Mouse (Mus musculus) embryonic facial prominence, embryonic 12.5 days (tissue): ENCODE measurements at regions not wholly inside any gene's neighbourhood (a gene's known extent, or its start where the extent isn't known, plus 50 kb on each side); places are given as distances from the start of the nearest gene placed in this dataset.

Experiments used
- ATAC-seq: fragments of 200-750 bp; cut with Nextera tagmentation; 2 replicates; pipeline ENCODE4 v1.8.0; 2017; ENCODE audit not compliant: insufficient number of reproducible peaks, insufficient read depth, low FRiP score, low TSS enrichment
- H3K27ac ChIP-seq: fragments of 300-500 bp; sonication (generic); 2 replicates; pipeline ENCODE4 v1.5.1; 2016; ENCODE audit warnings: mild to moderate bottlenecking
- H3K27me3 ChIP-seq: fragments of 300-500 bp; sonication (generic); 2 replicates; pipeline ENCODE4 v1.6.1; 2016; ENCODE audit warnings: mild to moderate bottlenecking, moderate library complexity
- H3K36me3 ChIP-seq: fragments of 300-500 bp; sonication (generic); 2 replicates; pipeline ENCODE4 v1.6.1; 2016; ENCODE audit warnings: mild to moderate bottlenecking
- H3K4me1 ChIP-seq: fragments of 300-500 bp; sonication (generic); 2 replicates; pipeline ENCODE4 v1.6.1; 2016
- H3K4me2 ChIP-seq: fragments of 300-500 bp; sonication (generic); replicated peaks from 2 replicates; pipeline ENCODE4 v1.6.1; 2016; ENCODE audit warnings: mild to moderate bottlenecking, moderate library complexity
- H3K4me3 ChIP-seq: fragments of 300-500 bp; sonication (generic); 2 replicates; pipeline ENCODE4 v1.5.1; 2016; ENCODE audit warnings: mild to moderate bottlenecking
- H3K9ac ChIP-seq: fragments of 300-500 bp; sonication (generic); 2 replicates; pipeline ENCODE4 v1.6.1; 2016; ENCODE audit warnings: mild to moderate bottlenecking, moderate library complexity
- H3K9me3 ChIP-seq: fragments of 300-500 bp; sonication (generic); 2 replicates; pipeline ENCODE4 v1.6.1; 2016; ENCODE audit warnings: mild to moderate bottlenecking, moderate library complexity
- WGBS: fragments of 180-500 bp; shearing (Covaris S2); methylation state at CpG from one replicate; pipeline ENCODE4 v1.1.7; 2016; 5-methylcytosine and 5-hydroxymethylcytosine counted together

DNA sequence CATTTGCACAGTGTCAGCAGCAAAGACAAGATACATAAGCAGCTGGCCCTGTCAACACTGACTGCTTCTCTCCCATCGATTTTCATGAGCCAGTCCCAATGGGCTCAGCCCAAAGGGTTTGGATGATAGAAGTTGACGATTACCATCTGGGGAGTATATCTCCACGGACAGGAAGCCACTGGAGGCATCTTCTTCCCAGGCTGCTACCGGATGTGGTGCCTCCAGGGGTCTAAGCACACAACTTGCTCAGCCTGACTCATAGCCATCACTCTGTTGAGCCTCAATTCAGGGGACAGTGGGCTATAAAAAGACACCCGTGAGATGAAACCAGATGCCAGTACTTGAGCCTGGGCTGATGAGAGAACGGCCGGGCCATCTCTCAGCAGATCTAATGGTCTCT, 71.1 kb upstream of the Hif1a start:
- Histone ChIP-seq H3K9me3 (no peaks in the 10 kb centered on the region), H3K36me3 (no peaks in the 10 kb centered on the region), H3K27me3 (no peaks in the 10 kb centered on the region), H3K4me3 (no peak overlapping the region), H3K9ac (no peak overlapping the region), H3K27ac (no peak overlapping the region), H3K4me1 (no peaks in the 10 kb centered on the region), H3K4me2 (no peak overlapping the region)
- ATAC-seq, result no peak
- 49% methylated on average over 7 of the region's 7 CpGs for WGBS

- Histone ChIP-seq H3K4me2 (no peak overlapping the region), H3K9ac (no peak overlapping the region), H3K9me3 (no peaks in the 10 kb centered on the region), H3K4me3 (no peak overlapping the region), H3K27ac (no peak overlapping the region), H3K36me3 (no peaks in the 10 kb centered on the region), H3K4me1 (no peaks in the 10 kb centered on the region), H3K27me3 (no peaks in the 10 kb centered on the region)
- 84% methylated on average over 10 of the region's 10 CpGs for WGBS
- 0 out of 2 replicates have a peak, but pooled peaks have one; percentile 38 for ATAC-seq
Observed at GRCm38 (mm10) chr12:73830551-73831203, 70.5 kb upstream of the Hif1a start.

DNA sequence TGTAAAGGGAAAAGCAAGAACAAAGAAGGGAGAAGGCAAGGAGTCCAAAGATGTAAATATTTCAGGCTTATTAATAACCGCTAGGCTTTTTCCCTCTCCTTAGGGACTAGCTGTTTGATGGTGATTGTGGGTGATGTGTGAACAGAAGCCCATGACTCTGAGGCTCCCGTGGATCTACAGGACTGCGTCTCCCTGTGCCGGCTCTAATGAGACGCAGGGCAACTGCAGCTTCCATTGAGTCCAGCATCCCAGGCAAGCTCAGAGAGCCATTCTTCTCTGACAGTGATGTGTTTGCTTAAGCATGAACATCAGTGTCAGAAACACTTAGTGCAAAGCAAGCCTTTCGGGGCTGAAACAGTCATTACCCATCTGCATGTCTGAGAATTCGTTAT, 70.0 kb upstream of the Hif1a start:
- H3K4me2 ChIP-seq, result no peak overlapping the region
- no peak overlapping the region for H3K27ac ChIP-seq

DNA sequence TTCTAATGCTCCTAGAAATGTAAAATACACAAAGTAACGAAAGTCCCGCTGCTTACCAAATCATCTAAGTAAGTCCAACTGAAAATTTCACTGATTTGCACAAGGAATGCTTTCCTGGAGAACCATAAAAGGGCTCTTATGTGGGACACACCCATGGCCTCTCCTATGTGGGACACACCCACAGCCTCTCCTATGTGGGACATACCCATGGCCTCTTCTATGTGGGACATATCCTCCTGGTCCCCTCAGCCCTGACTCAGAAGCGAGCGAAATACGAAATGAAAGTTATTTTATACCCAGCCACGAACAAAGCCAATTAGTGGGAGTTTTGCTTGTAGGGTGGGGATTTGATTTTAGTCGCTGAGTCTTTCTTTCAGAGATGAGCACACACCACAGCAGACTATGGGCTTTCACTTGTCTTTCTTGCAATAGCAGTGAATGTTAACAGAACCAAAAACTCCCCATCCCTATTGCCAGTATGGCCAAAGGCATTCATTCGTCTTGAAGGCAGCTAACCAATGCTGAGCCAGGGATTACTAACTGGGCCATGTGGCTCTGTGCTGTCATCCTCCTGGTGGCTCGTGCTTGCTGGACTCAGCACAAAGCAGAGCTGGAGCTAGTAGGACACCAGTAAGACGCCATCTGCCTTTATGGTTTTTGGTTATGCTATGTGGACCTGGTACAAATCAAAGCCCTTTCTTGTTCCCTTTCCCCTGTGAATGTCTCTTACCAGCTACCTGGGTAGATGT, 69.4 kb upstream of the Hif1a start:
- H3K36me3 ChIP-seq, result no peaks in the 10 kb centered on the region
- no peak overlapping the region for H3K4me2 ChIP-seq
- no peaks in the 10 kb centered on the region for H3K9me3 ChIP-seq
- ATAC-seq, result no peak
- H3K4me3 ChIP-seq, result no peak overlapping the region
- H3K27ac ChIP-seq, result no peak overlapping the region
- no peaks in the 10 kb centered on the region for H3K4me1 ChIP-seq
- no peak overlapping the region for H3K9ac ChIP-seq
- no peaks in the 10 kb centered on the region for H3K27me3 ChIP-seq
- 80% methylated on average over 10 of the region's 10 CpGs for whole genome bisulfite sequencing

More for the DNA sequence above, 70.0 kb upstream of the Hif1a start:
- peak; percentile 74; the same call in 1 of the 2 replicates for ATAC-seq
- H3K4me1 ChIP-seq, result no peaks in the 10 kb centered on the region
- no peaks in the 10 kb centered on the region for H3K9me3 ChIP-seq
- WGBS, result 60% methylated on average over 7 of the region's 7 CpGs
- no peaks in the 10 kb centered on the region for H3K36me3 ChIP-seq
- H3K27me3 ChIP-seq, result no peaks in the 10 kb centered on the region
- H3K9ac ChIP-seq, result no peak overlapping the region
- H3K4me3 ChIP-seq, result no peak overlapping the region

- Histone ChIP-seq H3K36me3 (no peaks in the 10 kb centered on the region), H3K9ac (no peak overlapping the region), H3K4me3 (no peak overlapping the region), H3K4me1 (no peaks in the 10 kb centered on the region), H3K27ac (no peak overlapping the region), H3K4me2 (no peak overlapping the region), H3K27me3 (no peaks in the 10 kb centered on the region), H3K9me3 (no peaks in the 10 kb centered on the region)
- whole genome bisulfite sequencing, result 84% methylated on average over 3 of the region's 3 CpGs
- no peak for ATAC-seq
Observed at GRCm38 (mm10) chr12:73832789-73833188, 68.4 kb upstream of the Hif1a start.

GRCm38 (mm10) chr12:73836132-73836531, 65.0 kb upstream of the Hif1a start:
- no peak overlapping the region for H3K4me3 ChIP-seq
- no peaks in the 10 kb centered on the region for H3K4me1 ChIP-seq
- no peak for ATAC-seq
- no peak overlapping the region for H3K4me2 ChIP-seq
- no peak overlapping the region for H3K27ac ChIP-seq
- no peaks in the 10 kb centered on the region for H3K9me3 ChIP-seq
- H3K27me3 ChIP-seq, result no peaks in the 10 kb centered on the region
- no peak overlapping the region for H3K9ac ChIP-seq
- no peaks in the 10 kb centered on the region for H3K36me3 ChIP-seq

GRCm38 (mm10) chr12:73837036-73837435, 64.1 kb upstream of the Hif1a start:
- no peaks in the 10 kb centered on the region for H3K4me1 ChIP-seq
- no peaks in the 10 kb centered on the region for H3K9me3 ChIP-seq
- no peak for ATAC-seq
- H3K4me3 ChIP-seq, result no peak overlapping the region
- no peaks in the 10 kb centered on the region for H3K36me3 ChIP-seq
- no peak overlapping the region for H3K27ac ChIP-seq
- no peak overlapping the region for H3K9ac ChIP-seq
- H3K4me2 ChIP-seq, result no peak overlapping the region
- no peaks in the 10 kb centered on the region for H3K27me3 ChIP-seq
- 77% methylated on average over 1 of the region's 1 CpGs for WGBS

- H3K4me3 ChIP-seq, result no peak overlapping the region
Observed at GRCm38 (mm10) chr12:73837921-73838320, 63.3 kb upstream of the Hif1a start.

DNA sequence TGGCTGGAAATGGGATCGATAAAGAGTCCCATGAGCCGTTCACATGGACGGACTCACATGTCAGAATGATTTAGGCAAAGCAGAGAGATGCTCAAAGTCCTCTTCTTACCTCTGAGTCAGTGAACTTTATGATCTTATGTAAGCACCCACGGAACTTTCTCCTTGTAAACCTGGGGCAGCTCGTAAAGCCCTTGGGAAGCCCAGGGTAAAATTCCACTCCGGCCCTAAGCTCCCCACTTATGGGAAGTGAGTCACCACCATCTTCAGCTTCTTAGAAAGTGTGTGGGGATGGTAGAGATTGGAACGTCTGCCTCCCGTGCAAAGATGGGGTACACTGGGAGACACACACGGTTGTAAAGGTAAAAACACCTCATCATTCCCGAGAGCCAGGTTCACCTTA, 62.8 kb upstream of the Hif1a start:
- no peak for ATAC-seq
- Histone ChIP-seq H3K4me1 (no peaks in the 10 kb centered on the region), H3K4me2 (no peak overlapping the region), H3K27me3 (no peaks in the 10 kb centered on the region), H3K9ac (no peak overlapping the region), H3K4me3 (no peak overlapping the region), H3K36me3 (no peaks in the 10 kb centered on the region), H3K27ac (no peak overlapping the region), H3K9me3 (no peaks in the 10 kb centered on the region)
- 89% methylated on average over 10 of the region's 10 CpGs for WGBS

More at GRCm38 (mm10) chr12:73837921-73838320, 63.3 kb upstream of the Hif1a start:
- Histone ChIP-seq H3K9me3 (no peaks in the 10 kb centered on the region), H3K27ac (no peak overlapping the region), H3K27me3 (no peaks in the 10 kb centered on the region), H3K9ac (no peak overlapping the region), H3K4me1 (no peaks in the 10 kb centered on the region), H3K4me2 (no peak overlapping the region), H3K36me3 (no peaks in the 10 kb centered on the region)
- 96% methylated on average over 2 of the region's 2 CpGs for WGBS
- no peak for ATAC-seq

DNA sequence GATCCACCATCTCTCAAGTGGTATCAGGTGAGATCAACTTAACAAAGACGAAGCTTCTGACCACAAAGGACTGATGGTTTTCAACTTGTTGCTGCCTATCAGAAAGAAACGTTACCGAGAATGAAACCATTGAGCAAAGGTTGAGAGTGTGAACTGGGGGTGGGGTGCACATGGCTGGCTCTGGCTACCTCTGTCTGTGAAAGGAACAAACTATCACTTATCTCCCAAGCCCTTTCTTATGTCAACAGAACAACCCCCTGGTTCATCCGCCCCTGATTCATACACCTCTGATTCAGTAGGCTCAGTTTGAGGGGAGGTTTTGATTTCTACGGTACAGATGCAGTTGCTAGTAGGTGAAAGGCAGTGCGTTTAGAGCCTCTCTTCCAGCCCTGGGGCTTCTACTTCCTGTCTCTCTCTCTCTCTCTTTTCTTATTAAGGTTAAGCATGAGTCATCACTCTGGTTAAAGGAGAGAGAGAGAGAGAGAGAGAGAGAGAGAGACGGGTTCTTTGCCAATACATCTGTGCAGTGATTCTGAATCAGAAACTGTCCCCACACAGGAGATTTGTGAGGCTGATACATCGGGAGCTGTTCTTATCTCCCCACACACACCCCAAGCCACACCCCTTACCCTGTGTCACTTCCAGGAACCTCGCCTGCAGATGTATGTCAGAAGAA, 59.0 kb upstream of the Hif1a start:
- H3K9me3 ChIP-seq, result no peaks in the 10 kb centered on the region
- WGBS, result 65% methylated on average over 9 of the region's 9 CpGs

DNA sequence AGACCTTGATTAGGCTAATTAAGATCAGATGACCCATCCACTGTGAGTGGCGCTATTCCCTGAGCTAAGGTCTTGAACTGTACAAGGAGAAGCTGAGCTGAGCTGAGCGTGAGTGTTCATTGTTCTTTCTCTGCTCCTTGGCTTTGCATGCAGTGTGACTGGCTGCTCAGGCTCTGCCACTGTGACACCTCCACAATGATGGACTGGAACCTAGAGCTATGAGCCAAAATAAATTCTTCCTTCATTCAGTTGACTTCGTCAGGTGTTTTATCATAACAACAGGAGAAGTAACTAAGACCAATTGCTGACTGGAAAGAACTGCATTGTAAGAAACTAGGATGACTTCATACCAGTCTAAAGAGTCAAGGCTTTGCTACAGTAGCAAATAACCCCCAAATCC, 56.4 kb upstream of the Hif1a start:
- no peaks in the 10 kb centered on the region for H3K27me3 ChIP-seq
- no peak for ATAC-seq
- no peak overlapping the region for H3K9ac ChIP-seq
- no peak overlapping the region for H3K4me2 ChIP-seq
- H3K9me3 ChIP-seq, result no peaks in the 10 kb centered on the region
- H3K27ac ChIP-seq, result no peak overlapping the region
- WGBS, result 77% methylated on average over 3 of the region's 3 CpGs
- H3K4me1 ChIP-seq, result no peaks in the 10 kb centered on the region
- H3K36me3 ChIP-seq, result no peaks in the 10 kb centered on the region
- H3K4me3 ChIP-seq, result no peak overlapping the region

More for the DNA sequence above, 59.0 kb upstream of the Hif1a start:
- H3K4me3 ChIP-seq, result no peak overlapping the region
- H3K27me3 ChIP-seq, result no peaks in the 10 kb centered on the region
- no peaks in the 10 kb centered on the region for H3K36me3 ChIP-seq
- ATAC-seq, result no peak
- no peak overlapping the region for H3K27ac ChIP-seq
- H3K9ac ChIP-seq, result no peak overlapping the region
- H3K4me2 ChIP-seq, result no peak overlapping the region
- H3K4me1 ChIP-seq, result no peaks in the 10 kb centered on the region

DNA sequence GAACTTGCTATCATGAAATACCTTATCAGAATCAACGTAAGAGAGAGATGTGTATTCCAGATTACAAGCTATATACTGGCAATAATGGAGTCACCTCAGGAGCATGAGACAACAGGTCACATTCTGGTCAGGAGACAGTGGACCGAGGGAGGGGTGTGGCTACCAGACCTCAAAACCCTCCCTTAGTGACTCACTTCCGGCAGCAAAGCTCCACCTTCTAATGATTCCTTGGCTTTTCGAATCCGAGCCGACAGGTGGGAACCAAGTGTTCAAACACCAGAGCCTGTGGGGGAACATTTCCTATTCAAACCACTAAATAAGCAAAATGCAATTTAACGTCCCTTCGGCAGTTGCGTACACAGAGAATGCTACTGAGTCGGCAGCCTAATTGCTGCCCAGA, 54.5 kb upstream of the Hif1a start:
- no peak for ATAC-seq
- WGBS, result 67% methylated on average over 10 of the region's 10 CpGs
- no peak overlapping the region for H3K4me2 ChIP-seq

More for the DNA sequence above, 54.5 kb upstream of the Hif1a start:
- H3K36me3 ChIP-seq, result no peaks in the 10 kb centered on the region
- H3K27ac ChIP-seq, result no peak overlapping the region
- no peaks in the 10 kb centered on the region for H3K4me1 ChIP-seq
- no peaks in the 10 kb centered on the region for H3K27me3 ChIP-seq
- no peaks in the 10 kb centered on the region for H3K9me3 ChIP-seq
- no peak overlapping the region for H3K9ac ChIP-seq
- H3K4me3 ChIP-seq, result no peak overlapping the region
